Mouse (Mus musculus) heart, embryonic 14.5 days (tissue): ENCODE data around the gene Fbrsl1. TPM values are rescaled to one million over a fixed set of nuclear protein-coding genes. Genes with fewer than 3 reads are reported as not detected.
A peak's percentile ranks its signal among the peaks of the same experiment; 100 is the strongest.

ENCODE experiments used
- ATAC-seq: fragments of 200-750 bp; cut with Nextera tagmentation; 2 replicates; pipeline ENCODE4 v1.8.0; 2017; ENCODE audit warnings: low read depth, moderate TSS enrichment; ENCODE audit not compliant: insufficient number of reproducible peaks, insufficient read depth, low FRiP score
- H3K27ac ChIP-seq, 2 experiments: fragments of 200-500 bp in 1 of 2; fragments of 300-500 bp in 1 of 2; sonication (generic) in 1 of 2; replicated peaks in 1 of 2; 2 replicates each; pipeline ENCODE4 v1.5.1; 2012 to 2014; ENCODE audit warnings: low read depth in 2 of 2, low read length in 2 of 2, control low read depth in 1 of 2, mild to moderate bottlenecking in 1 of 2, mixed read lengths in 1 of 2; ENCODE audit not compliant: control insufficient read depth in 1 of 2, insufficient read depth in 1 of 2
- H3K27me3 ChIP-seq: fragments of 300-500 bp; sonication (generic); 2 replicates; pipeline ENCODE4 v1.6.1; 2014; ENCODE audit warnings: mild to moderate bottlenecking, low read length, control low read depth; ENCODE audit not compliant: control insufficient read depth, insufficient read depth
- H3K36me3 ChIP-seq: fragments of 300-500 bp; sonication (generic); 2 replicates; pipeline ENCODE4 v1.6.1; 2014; ENCODE audit warnings: mild to moderate bottlenecking, control low read depth, low read length, mixed read lengths; ENCODE audit not compliant: control insufficient read depth, insufficient read depth
- H3K4me1 ChIP-seq, 2 experiments: fragments of 200-500 bp in 1 of 2; fragments of 300-500 bp in 1 of 2; sonication (generic) in 1 of 2; 2 replicates each; pipeline ENCODE4 v1.6.1; 2012 to 2014; ENCODE audit warnings: low read length in 2 of 2, control low read depth in 1 of 2, mixed read lengths in 1 of 2; ENCODE audit not compliant: control insufficient read depth in 2 of 2, insufficient read depth in 2 of 2
- H3K4me2 ChIP-seq: fragments of 300-500 bp; sonication (generic); 2 replicates; pipeline ENCODE4 v1.6.1; 2014; ENCODE audit warnings: mild to moderate bottlenecking, low read length
- H3K4me3 ChIP-seq, 2 experiments: fragments of 200-500 bp in 1 of 2; fragments of 300-500 bp in 1 of 2; sonication (generic) in 1 of 2; 2 replicates each; pipeline ENCODE4 v1.5.1; 2012 to 2014; ENCODE audit warnings: low read length in 2 of 2, mild to moderate bottlenecking in 2 of 2, control low read depth in 1 of 2, low read depth in 1 of 2, moderate library complexity in 1 of 2; ENCODE audit not compliant: control insufficient read depth in 1 of 2, insufficient read depth in 1 of 2
- H3K9ac ChIP-seq: fragments of 300-500 bp; sonication (generic); 2 replicates; pipeline ENCODE4 v1.6.1; 2014; ENCODE audit warnings: mild to moderate bottlenecking, low read length
- H3K9me3 ChIP-seq: fragments of 300-500 bp; sonication (generic); 2 replicates; pipeline ENCODE4 v1.6.1; 2016; ENCODE audit warnings: low read length, control low read depth; ENCODE audit not compliant: control insufficient read depth
- WGBS: fragments of 180-500 bp; shearing (Covaris S2); extraction: QIAGEN DNeasy Blood & Tissue Kit; methylation state at CpG from one replicate; pipeline ENCODE4 v1.1.7; 2014; 5-methylcytosine and 5-hydroxymethylcytosine counted together
- polyA plus RNA-seq: library from polyadenylated mRNA; unstranded; fragments of >200 nt; fragmentation: Nextera tagmentation; extraction: Ambion mirVana; gene quantifications from 2 replicates; pipeline ENCODE4 v1.2.1, GENCODE M21; 2014

Fbrsl1 gene
- polyA plus RNA-seq, 1 experiment from 2014 or later, result 13.5 TPM

DNA sequence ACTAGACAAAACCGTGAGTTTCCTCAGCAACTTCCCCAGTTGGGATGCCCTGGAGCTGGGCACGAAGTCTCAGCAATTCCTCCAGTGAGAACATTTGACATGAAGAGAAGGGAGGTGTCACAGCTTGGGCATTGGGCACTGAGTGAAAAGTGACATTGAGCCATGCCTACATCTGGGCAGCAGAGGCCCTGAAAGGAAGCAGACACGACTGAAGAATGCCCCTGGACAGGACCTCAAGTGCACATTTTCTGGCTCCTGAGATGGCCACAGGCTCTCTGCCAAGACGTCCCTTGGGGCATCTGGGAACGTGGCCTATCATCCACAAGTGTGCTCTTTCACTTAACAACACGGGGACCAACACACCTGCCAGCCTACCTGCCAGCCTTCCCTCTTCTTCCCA, 991 bp upstream of the Fbrsl1 start:
- H3K27ac ChIP-seq, result no peak overlapping the region
- ATAC-seq, result no peak
- peak overlapping the region; percentile 86 for H3K4me2 ChIP-seq
- H3K27me3 ChIP-seq, result no peaks in the 10 kb centered on the region
- H3K9me3 ChIP-seq, result no peaks in the 10 kb centered on the region
- no peak overlapping the region for H3K9ac ChIP-seq
- no peaks in the 10 kb centered on the region for H3K36me3 ChIP-seq
- WGBS, result 26% methylated on average over 6 of the region's 6 CpGs
- peaks cover 11 to 24% of the 10 kb centered on the region in 2 experiments for H3K4me1 ChIP-seq
- peak overlapping the region; percentile 78 to 97; a peak in 3 of 4 replicates for H3K4me3 ChIP-seq

DNA sequence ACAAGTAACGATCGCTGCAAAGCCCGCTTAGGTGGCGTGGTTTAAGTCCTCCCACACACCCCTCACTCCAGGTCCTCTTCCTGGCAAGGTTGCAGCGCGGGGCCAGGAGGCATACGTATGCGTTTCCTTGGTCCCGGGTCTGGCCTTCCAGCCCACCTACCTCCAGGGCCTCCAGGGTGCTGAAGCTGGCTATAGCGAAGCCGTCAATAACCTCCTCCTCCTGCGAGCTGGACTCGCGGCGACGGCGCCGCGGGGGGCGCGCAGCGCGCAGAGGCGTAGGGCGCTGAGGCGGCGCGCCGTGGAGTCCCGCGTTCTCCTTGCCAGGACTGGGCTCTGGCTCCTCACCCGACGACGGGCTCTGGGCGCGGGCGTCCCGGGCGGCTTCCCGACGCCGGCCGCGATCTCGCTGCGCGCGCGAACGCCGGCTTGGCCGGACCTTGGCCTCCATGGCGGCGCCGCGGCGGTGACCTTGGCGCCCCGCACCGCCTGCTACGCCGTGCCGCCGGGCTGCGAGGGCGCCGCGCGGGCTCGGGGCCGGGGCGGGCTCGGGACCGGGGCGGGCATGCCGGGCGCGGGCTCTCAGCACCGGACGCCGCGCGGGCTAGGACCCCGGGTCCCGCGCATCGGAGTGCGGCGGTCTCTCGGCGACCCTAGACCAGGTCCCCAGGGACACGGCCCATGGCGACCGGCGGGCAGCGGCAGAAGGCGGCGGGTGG, 425 bp downstream of the Fbrsl1 start:
- peak overlapping the region; percentile 41 to 81 for H3K27ac ChIP-seq
- H3K9ac ChIP-seq, result peak overlapping the region; percentile 90
- H3K4me2 ChIP-seq, result peak overlapping the region; percentile 86
- H3K4me1 ChIP-seq, result peaks cover 11 to 24% of the 10 kb centered on the region in 2 experiments
- ATAC-seq, result peak; percentile 27; the same call in 1 of the 2 replicates
- under 1% methylated on average over 83 of the region's 98 CpGs for WGBS
- no peaks in the 10 kb centered on the region for H3K36me3 ChIP-seq
- no peaks in the 10 kb centered on the region for H3K27me3 ChIP-seq
- H3K4me3 ChIP-seq, result peak overlapping the region; percentile 78 to 97
- no peaks in the 10 kb centered on the region for H3K9me3 ChIP-seq

DNA sequence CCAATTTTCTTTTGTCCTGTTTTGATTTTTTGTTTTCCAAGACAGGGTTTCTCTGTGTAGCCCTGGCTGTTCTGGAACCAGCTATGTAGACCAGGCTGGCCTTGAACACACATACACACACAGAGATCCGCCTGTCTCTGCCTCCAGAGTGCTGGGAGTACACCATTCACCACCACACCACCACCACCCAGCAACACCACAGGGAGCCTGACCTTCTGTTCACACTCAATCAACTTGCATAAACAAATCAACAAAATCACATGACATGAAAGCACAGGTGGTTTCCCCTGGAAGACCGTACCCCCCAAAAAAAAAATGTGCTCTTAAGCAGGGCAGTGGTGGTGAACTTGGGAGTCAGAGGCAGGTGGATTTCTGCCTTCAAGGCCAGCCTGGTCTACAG, 3.8 kb downstream of the Fbrsl1 start:
- Histone ChIP-seq H3K27me3 (no peaks in the 10 kb centered on the region), H3K4me2 (no peak overlapping the region), H3K36me3 (no peaks in the 10 kb centered on the region), H3K4me3 (no peak overlapping the region), H3K27ac (no peak overlapping the region), H3K9me3 (no peaks in the 10 kb centered on the region), H3K9ac (no peak overlapping the region), H3K4me1 (peaks cover 16 to 35% of the 10 kb centered on the region in 2 experiments)
- no peak for ATAC-seq
- WGBS, result 78% methylated on average over 2 of the region's 2 CpGs

- ATAC-seq, result no peak
- Histone ChIP-seq H3K4me2 (no peak overlapping the region), H3K9ac (no peak overlapping the region), H3K27ac (no peak overlapping the region), H3K4me3 (no peak overlapping the region), H3K9me3 (no peaks in the 10 kb centered on the region), H3K27me3 (no peaks in the 10 kb centered on the region), H3K36me3 (no peaks in the 10 kb centered on the region), H3K4me1 (peaks cover 21 to 47% of the 10 kb centered on the region in 2 experiments)
- 91% methylated on average over 3 of the region's 3 CpGs for WGBS
Observed at GRCm38 (mm10) chr5:110442966-110443590, 5.2 kb downstream of the Fbrsl1 start.

- Histone ChIP-seq H3K36me3 (no peaks in the 10 kb centered on the region), H3K4me1 (peaks cover 16 to 32% of the 10 kb centered on the region in 2 experiments)
Observed at GRCm38 (mm10) chr5:110439565-110440310, 8.6 kb downstream of the Fbrsl1 start.

DNA sequence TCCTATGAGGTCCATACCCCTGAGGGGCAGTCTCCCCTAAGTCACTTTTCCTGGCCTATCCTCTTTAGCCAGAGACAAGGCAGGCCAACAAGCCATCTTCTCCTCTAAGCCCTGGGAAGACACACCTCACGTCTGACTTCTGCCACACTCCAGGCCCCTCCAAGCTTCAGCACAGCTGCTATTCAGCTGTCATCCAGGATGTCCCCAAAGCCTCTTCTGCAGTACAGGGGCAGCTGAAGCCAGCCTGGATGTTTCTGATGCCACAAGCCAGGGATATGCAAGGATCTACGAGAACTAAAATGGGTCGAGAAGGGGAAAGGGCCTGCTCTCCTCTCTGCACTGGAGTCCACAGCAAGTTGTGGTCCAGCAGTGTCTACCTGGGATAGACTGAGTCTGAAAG, 9.7 kb downstream of the Fbrsl1 start:
- no peak overlapping the region; the same call in 1 of the 2 replicates for H3K9ac ChIP-seq
- no peaks in the 10 kb centered on the region for H3K9me3 ChIP-seq
- 49% methylated on average over 3 of the region's 3 CpGs for WGBS
- H3K4me1 ChIP-seq, result peaks cover 16 to 38% of the 10 kb centered on the region in 2 experiments
- no peak overlapping the region for H3K4me3 ChIP-seq
- ATAC-seq, result no peak
- no peaks in the 10 kb centered on the region for H3K27me3 ChIP-seq
- H3K36me3 ChIP-seq, result no peaks in the 10 kb centered on the region
- no peak overlapping the region for H3K4me2 ChIP-seq
- no peak overlapping the region for H3K27ac ChIP-seq

More at GRCm38 (mm10) chr5:110439565-110440310, 8.6 kb downstream of the Fbrsl1 start:
- Histone ChIP-seq H3K9ac (no peak overlapping the region; the same call in 1 of the 2 replicates), H3K4me2 (no peak overlapping the region), H3K27ac (no peak overlapping the region), H3K27me3 (no peaks in the 10 kb centered on the region), H3K4me3 (no peak overlapping the region), H3K9me3 (no peaks in the 10 kb centered on the region)
- WGBS, result 74% methylated on average over 3 of the region's 3 CpGs
- no peak for ATAC-seq

- ATAC-seq, result no peak
- WGBS, result 48% methylated on average over 6 of the region's 6 CpGs
Observed at GRCm38 (mm10) chr5:110437632-110438261, 10.6 kb downstream of the Fbrsl1 start.

More at GRCm38 (mm10) chr5:110437632-110438261, 10.6 kb downstream of the Fbrsl1 start:
- H3K9me3 ChIP-seq, result no peaks in the 10 kb centered on the region
- no peak overlapping the region for H3K27ac ChIP-seq
- H3K4me1 ChIP-seq, result peaks cover 16 to 38% of the 10 kb centered on the region in 2 experiments
- H3K36me3 ChIP-seq, result peaks cover 4% of the 10 kb centered on the region
- no peak overlapping the region for H3K9ac ChIP-seq
- H3K4me3 ChIP-seq, result no peak overlapping the region
- H3K27me3 ChIP-seq, result no peaks in the 10 kb centered on the region
- H3K4me2 ChIP-seq, result no peak overlapping the region
